Mouse (Mus musculus): ENCODE measurements around the gene Prrc2b.

Gene Prrc2b

GRCm38 (mm10) chr2:32160967-32161366, 10.1 kb downstream of the Prrc2b start:
- no peak for DNase-seq (ENCODE audit: low read depth, low spot score)

- DNase-seq (ENCODE audit: low read depth, low spot score) = no peak
Observed at GRCm38 (mm10) chr2:32162102-32162501, 11.2 kb downstream of the Prrc2b start.

- no peak for DNase-seq (ENCODE audit: low read depth, low spot score)
Observed at GRCm38 (mm10) chr2:32162646-32163045, 11.8 kb downstream of the Prrc2b start.

GRCm38 (mm10) chr2:32163057-32163456, 12.2 kb downstream of the Prrc2b start:
- DNase-seq (ENCODE audit: low read depth, low spot score) = no peak

- DNase-seq (ENCODE audit: low read depth, low spot score) = no peak
Observed at GRCm38 (mm10) chr2:32164503-32164902, 13.6 kb downstream of the Prrc2b start.

- no peak for DNase-seq (ENCODE audit: low read depth, low spot score)
Observed at GRCm38 (mm10) chr2:32165040-32165800, 14.3 kb downstream of the Prrc2b start.

- DNase-seq (ENCODE audit: low read depth, low spot score) = no peak
Observed at GRCm38 (mm10) chr2:32166581-32166980, 15.7 kb downstream of the Prrc2b start.

- no peak for DNase-seq (ENCODE audit: low read depth, low spot score)
Observed at GRCm38 (mm10) chr2:32167034-32167770, 16.3 kb downstream of the Prrc2b start.

- DNase-seq (ENCODE audit: low read depth, low spot score) = no peak
Observed at GRCm38 (mm10) chr2:32167819-32168218, 16.9 kb downstream of the Prrc2b start.

GRCm38 (mm10) chr2:32169292-32169691, 18.4 kb downstream of the Prrc2b start:
- DNase-seq (ENCODE audit: low read depth, low spot score) = no peak

GRCm38 (mm10) chr2:32170010-32170409, 19.1 kb downstream of the Prrc2b start:
- no peak for DNase-seq (ENCODE audit: low read depth, low spot score)

GRCm38 (mm10) chr2:32171658-32172433, 21.0 kb downstream of the Prrc2b start:
- DNase-seq (ENCODE audit: low read depth, low spot score) = no peak

- no peak for DNase-seq (ENCODE audit: low read depth, low spot score)
Observed at GRCm38 (mm10) chr2:32174170-32174741, 23.4 kb downstream of the Prrc2b start.

GRCm38 (mm10) chr2:32175051-32175466, 24.2 kb downstream of the Prrc2b start:
- DNase-seq (ENCODE audit: low read depth, low spot score) = no peak

GRCm38 (mm10) chr2:32175508-32175907, 24.6 kb downstream of the Prrc2b start:
- DNase-seq (ENCODE audit: low read depth, low spot score) = no peak

GRCm38 (mm10) chr2:32176848-32177247, 26.0 kb downstream of the Prrc2b start:
- DNase-seq (ENCODE audit: low read depth, low spot score) = no peak

- DNase-seq (ENCODE audit: low read depth, low spot score) = no peak
Observed at GRCm38 (mm10) chr2:32177397-32178060, 26.6 kb downstream of the Prrc2b start.

- no peak for DNase-seq (ENCODE audit: low read depth, low spot score)
Observed at GRCm38 (mm10) chr2:32179363-32179762, 28.5 kb downstream of the Prrc2b start.

- DNase-seq (ENCODE audit: low read depth, low spot score) = no peak
Observed at GRCm38 (mm10) chr2:32180127-32180526, 29.2 kb downstream of the Prrc2b start.

- no peak for DNase-seq (ENCODE audit: low read depth, low spot score)
Observed at GRCm38 (mm10) chr2:32181364-32181763, 30.5 kb downstream of the Prrc2b start.

GRCm38 (mm10) chr2:32182119-32182518, 31.2 kb downstream of the Prrc2b start:
- no peak for DNase-seq (ENCODE audit: low read depth, low spot score)
